Mouse (Mus musculus) gastrocnemius, postnatal 14 days (tissue): Measurements from ENCODE around the gene Sod1. TPM values are rescaled to one million over a fixed set of nuclear protein-coding genes. Genes with fewer than 3 reads are reported as not detected.
"Not testable (repeated sequence)": the region's sequence is repeated elsewhere in the genome, so short reads cannot be mapped to it uniquely, and the experiment has no call there.

Source experiments
- DNase-seq: peaks from one replicate; pipeline ENCODE4 v3.0.0; 2021; ENCODE audit warnings: mixed read lengths
- intact Hi-C: fragments of 180-260 bp; cut with DNase I; formaldehyde crosslinking; loops from one replicate; pipeline ENCODE4 v1.15.1; 2025; ENCODE audit warnings: low total_unique reads
- total RNA-seq, 2 experiments: library from RNA; stranded (reverse); gene quantifications; 2 replicates each; pipeline ENCODE4 v1.2.3; 2021

Gene Sod1
- total RNA-seq, 2 experiments from 2014 or later = 252 to 260 TPM

- intact Hi-C loops = no loop called here
- no peak for DNase-seq
These were observed 15.7 kb upstream of the Sod1 start for GRCm38 (mm10) chr16:90204868-90205267.

- intact Hi-C loops = no loop called here
- DNase-seq = no peak
These were observed 11.6 kb upstream of the Sod1 start for GRCm38 (mm10) chr16:90208996-90209395.

GRCm38 (mm10) chr16:90210717-90211116, 9.8 kb upstream of the Sod1 start:
- intact Hi-C loops = no loop called here
- no peak for DNase-seq

GRCm38 (mm10) chr16:90211767-90212166, 8.8 kb upstream of the Sod1 start:
- DNase-seq = no peak
- intact Hi-C loops = no loop called here

- intact Hi-C loops = no loop called here
These were observed 6.8 kb upstream of the Sod1 start for GRCm38 (mm10) chr16:90213477-90214339.

GRCm38 (mm10) chr16:90214731-90215565, 5.6 kb upstream of the Sod1 start:
- no peak for DNase-seq
- intact Hi-C loops = no loop called here

More at GRCm38 (mm10) chr16:90213477-90214339, 6.8 kb upstream of the Sod1 start:
- DNase-seq = no peak

- DNase-seq, intact Hi-C loops: not testable (repeated sequence)
These were observed 4.7 kb upstream of the Sod1 start for GRCm38 (mm10) chr16:90215879-90216278.

- DNase-seq = no peak
- intact Hi-C loops = no loop called here
These were observed 4.1 kb upstream of the Sod1 start for GRCm38 (mm10) chr16:90216414-90216813.

GRCm38 (mm10) chr16:90217356-90217755, 3.2 kb upstream of the Sod1 start:
- DNase-seq = no peak
- intact Hi-C loops = no loop called here

GRCm38 (mm10) chr16:90217926-90218325, 2.6 kb upstream of the Sod1 start:
- no peak for DNase-seq
- intact Hi-C loops = no loop called here

GRCm38 (mm10) chr16:90219445-90219844, 1.1 kb upstream of the Sod1 start:
- intact Hi-C loops, DNase-seq: not testable (repeated sequence)

GRCm38 (mm10) chr16:90220892-90221431, 408 bp downstream of the Sod1 start:
- intact Hi-C loops = no loop called here
- DNase-seq = no peak

GRCm38 (mm10) chr16:90221441-90222070, 1.0 kb downstream of the Sod1 start:
- intact Hi-C loops = no loop called here
- no peak for DNase-seq

GRCm38 (mm10) chr16:90229897-90230296, 9.3 kb downstream of the Sod1 start:
- intact Hi-C loops = no loop called here

GRCm38 (mm10) chr16:90231302-90231701, 10.7 kb downstream of the Sod1 start:
- DNase-seq = no peak
- intact Hi-C loops = no loop called here

More at GRCm38 (mm10) chr16:90229897-90230296, 9.3 kb downstream of the Sod1 start:
- no peak for DNase-seq

GRCm38 (mm10) chr16:90233702-90234101, 13.1 kb downstream of the Sod1 start:
- DNase-seq = no peak
- intact Hi-C loops = no loop called here

GRCm38 (mm10) chr16:90234617-90235016, 14.1 kb downstream of the Sod1 start:
- intact Hi-C loops = no loop called here
- no peak for DNase-seq

- intact Hi-C loops = no loop called here
- no peak for DNase-seq
These were observed 14.6 kb downstream of the Sod1 start for GRCm38 (mm10) chr16:90235188-90235587.

GRCm38 (mm10) chr16:90239128-90239746, 18.7 kb downstream of the Sod1 start:
- no peak for DNase-seq
- intact Hi-C loops = no loop called here
